Mouse (Mus musculus) testis, postnatal 10 days (tissue): Measurements from ENCODE around the gene Plekhg3.

Experiments used
- DNase-seq: peaks from one replicate; pipeline ENCODE4 v3.0.0; 2021; ENCODE audit warnings: low spot score

The Plekhg3 gene

DNA sequence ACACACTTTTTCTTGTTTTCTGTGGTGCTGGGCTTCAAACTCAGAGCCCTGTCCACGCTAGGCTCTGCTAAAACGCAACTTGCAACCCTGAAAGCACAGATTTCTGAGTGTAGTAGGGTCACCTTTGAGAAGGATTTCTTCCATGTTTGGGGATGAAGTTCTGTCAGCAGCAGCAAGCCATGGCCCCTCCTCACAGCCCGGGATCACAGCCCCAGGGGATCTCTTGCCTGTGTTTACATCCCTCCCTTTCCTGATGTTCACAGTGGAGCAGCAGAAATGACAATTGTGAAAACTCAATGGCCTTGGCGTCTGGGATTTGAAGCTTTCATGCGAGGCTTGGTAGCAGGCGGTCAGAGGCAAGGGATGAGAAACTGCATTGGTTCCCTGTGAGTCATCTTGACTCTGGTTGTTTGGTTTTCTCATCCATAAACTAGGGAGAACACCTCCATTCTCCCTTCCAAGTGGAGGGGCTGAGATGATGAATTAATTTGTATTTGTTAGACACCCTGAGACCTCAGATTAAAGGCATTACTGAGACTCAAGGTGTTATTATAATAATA is at the start of gene Plekhg3:
Gene Plekhg3 (plus strand): TSS at position 312 of the 560 bp plus-strand sequence.
- no peak for DNase-seq

DNA sequence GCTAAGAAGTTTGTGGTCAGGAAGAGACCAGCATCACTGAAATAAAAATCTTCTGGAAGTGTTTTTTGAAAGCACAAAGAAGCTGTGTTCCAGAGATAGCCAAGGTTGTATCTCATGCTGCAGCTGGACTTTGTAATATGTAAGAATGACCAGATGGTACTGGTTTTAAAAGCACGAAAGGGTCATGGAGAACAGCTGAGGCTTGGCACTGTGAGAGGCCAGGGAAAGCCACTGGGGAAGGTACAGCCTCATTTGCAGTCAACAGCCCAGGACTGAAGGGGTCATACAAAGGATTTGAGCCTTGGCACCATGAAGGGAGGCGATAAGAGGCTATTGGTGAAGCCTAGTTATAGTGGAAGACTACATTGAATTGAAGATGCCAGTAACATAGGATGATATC is 48.2 kb upstream of the Plekhg3 start:
- DNase-seq = no peak

DNA sequence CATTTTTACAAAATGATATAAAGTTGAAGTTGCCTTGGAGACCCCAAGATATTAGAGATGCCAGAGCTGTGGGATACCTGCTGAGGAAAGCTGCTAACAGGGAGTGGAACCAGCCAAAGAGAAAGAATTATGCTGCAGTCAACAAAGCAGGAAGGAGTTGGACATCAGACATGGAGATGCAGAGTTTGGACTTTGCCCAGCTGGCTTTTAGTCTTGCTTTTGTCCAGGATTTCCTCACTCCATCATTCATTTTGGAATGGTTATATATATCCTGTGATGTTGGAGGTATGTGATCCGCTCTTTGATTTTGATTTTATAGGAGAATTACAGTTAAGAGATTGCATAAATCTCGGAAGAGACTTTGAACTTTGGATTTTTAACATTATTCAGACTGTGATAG is 47.7 kb upstream of the Plekhg3 start:
- DNase-seq = no peak

DNA sequence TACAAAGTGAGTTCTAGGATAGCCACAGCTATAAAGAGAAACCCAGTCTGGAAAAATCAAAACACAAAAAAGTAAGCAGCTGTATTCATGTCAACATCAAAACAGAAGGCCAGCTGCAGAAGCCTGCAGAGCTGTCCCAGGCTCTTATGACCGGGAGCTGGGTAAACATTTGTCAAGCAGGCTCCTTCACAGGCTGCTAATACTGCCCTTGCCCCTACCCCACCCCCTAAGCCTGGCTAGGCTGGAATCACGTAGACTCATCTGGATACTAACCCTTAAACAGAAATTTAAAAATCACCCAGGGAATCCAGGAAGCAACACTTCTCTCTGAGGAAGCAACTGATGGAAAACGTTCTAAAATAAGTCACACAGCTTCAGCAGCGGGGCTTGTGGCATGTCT is 45.8 kb upstream of the Plekhg3 start:
- no peak for DNase-seq

DNA sequence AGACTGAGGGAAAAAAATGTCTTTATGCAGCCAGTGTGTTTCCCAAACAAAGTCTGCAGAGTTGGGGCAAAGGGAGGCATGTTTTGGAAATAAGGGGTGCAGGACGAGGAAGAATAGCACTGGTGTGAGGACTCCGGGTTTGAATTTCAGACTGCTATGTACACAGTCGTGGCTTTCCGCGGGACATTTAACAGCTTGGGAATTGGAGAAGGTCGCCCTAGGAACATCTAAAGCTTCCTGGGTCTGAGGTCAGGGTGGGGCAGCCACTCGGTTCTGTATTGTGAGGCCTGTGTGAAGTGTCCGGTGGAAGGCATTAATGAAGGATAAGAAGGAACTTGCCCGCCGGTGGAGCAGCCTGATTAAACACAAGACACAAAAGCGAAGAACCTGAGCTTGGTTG is 45.3 kb upstream of the Plekhg3 start:
- no peak for DNase-seq

DNA sequence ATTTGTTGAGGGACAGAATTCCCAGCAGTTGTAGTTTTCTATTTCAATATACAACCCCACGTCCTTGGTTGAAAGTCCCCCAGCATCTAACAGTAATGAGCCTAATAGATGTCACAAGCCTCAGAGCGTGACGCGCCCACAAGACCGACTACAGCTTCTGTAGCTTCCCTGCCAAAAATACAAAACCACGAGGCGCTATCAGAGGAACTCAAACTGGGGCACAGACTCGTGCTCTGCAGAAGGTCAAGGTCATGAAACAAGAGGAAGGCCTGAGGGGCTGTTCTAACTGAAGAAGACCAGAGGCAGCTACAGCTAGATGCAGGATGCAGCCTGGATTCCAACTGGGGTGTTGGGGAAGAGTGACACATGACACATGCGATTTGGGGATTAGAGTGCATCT is 43.7 kb upstream of the Plekhg3 start:
- no peak for DNase-seq

DNA sequence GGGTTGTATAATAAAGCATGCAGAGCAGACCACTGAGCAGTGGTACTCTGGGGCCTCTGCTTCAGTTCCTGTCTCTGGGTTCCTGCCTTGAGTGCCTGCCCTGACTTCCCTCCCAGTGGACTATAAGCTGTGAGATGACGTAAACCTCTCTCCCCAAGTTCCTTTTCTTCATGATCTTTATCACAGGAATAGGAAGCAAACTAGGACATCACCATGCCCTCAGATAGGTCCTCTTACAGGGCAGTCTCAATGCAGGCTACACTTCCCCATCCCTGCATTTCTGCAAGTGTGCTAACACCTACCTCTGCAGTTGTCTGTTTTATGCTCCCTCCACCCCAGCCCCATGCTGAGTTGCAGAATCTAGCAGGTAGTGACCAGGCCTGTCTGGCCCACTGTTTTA is 39.9 kb upstream of the Plekhg3 start:
- DNase-seq = no peak

DNA sequence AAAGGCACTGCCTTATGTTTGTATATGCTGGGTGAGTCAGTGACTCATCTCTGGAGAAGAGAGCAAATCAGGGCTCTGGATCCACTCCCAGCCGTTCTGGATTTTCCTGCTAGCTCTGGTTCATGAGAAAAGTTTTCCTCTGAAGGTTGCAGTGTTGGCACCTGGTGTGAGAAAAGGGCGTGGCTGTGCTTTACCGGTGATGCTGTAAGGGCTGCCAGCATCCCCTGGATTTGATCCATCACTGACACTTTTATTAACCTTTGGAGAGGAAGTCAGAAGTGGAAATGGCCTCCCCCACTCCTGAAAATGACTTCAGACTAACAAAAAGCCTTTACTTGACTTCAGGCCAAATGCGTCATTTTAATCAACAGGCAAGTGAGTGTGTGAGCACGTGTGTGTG is 37.2 kb upstream of the Plekhg3 start:
- no peak for DNase-seq

DNA sequence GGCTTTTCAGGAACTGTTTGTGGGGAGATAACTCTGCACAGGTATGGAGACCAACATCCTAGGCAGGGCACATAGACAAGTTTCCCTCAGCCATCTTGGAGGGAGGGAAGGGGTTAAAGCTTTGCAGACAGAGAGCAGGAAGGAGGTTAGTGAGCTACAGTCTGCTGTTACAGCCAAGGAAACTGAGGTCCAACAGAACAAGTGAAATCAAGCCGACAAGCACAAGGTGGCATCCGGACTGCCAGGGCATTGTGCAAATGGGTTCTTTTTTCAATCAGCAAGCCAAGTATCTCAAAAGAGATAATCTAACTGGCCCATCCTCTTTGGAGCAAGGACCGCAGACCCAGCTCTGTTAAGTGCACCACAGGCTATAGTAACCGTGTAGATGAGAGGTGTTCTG is 35.3 kb upstream of the Plekhg3 start:
- no peak for DNase-seq

DNA sequence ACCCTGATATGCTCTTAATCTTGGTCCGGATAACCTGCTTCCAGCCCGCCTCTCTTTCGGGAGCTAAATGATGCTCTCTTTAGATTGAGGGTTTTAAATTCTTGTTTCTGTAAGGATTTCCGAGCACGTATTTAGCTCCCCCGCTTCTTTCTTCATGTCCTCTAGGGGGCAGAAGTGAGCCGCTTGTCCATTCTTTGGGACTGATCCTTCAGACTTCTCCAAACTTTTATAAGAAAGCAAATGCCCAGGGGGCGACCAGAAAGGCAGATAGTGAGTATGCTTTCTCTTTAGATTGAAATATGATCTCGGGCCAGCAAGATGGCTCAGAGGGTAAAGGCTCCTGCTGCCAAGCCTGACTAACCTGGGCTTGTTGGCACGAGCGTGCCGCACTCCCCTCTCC is 34.4 kb upstream of the Plekhg3 start:
- peak; percentile 69 for DNase-seq

DNA sequence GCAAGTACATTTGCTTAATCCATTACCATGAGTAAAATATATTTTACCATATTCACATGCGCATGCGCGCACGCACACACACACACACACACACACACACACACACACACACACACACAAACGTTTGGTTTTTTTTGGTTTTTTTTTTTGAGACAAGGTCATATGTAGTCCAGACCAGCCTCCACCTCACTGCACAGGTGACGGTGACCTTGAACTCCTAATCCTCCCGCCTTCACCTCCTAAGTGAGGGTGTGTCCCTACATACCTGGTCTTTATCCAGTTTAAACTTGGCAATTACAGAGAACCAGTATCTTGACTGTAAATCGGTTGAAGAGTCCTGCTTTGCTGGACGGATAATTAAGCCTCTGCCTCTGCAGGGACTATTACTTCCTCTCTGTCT is 31.4 kb upstream of the Plekhg3 start:
- no peak for DNase-seq

DNA sequence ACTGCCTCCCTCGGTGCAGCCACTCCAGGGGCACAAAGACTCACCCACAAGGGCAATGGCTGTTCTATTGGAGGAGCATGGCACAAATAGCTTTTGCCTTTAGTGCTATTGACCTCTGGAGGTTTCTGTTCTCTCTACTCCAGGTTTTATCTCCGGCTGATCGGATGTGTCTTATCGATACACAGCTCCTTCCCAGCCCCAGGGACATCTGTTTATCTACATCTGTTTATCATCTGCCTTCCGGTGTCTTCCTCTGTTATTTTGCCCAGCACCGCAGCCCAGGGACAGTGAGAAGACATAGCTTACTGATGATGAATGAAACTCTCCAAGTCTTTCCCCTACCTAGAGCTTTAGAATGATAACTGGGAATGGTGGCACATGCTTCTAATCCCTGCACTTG is 30.6 kb upstream of the Plekhg3 start:
- no peak for DNase-seq

DNA sequence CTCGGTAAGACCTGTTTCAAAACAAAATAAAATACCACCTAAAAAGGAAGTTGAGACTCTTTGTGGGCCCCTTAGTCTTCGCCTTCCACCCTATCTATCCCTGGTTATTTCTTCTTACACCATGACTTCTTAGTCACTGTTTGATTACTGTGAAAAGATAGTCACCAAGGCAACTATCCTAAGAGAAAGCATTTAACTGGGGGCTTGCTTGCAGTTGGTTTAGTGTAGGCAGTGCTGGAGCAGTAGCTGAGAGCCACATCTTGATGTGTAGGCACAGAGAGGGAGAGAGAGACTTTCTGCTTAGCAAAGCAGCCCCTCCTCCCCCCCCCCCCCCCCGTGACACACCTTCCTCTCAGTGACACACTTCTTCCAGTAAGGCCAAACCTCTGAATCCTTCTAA is 29.8 kb upstream of the Plekhg3 start:
- no peak for DNase-seq

DNA sequence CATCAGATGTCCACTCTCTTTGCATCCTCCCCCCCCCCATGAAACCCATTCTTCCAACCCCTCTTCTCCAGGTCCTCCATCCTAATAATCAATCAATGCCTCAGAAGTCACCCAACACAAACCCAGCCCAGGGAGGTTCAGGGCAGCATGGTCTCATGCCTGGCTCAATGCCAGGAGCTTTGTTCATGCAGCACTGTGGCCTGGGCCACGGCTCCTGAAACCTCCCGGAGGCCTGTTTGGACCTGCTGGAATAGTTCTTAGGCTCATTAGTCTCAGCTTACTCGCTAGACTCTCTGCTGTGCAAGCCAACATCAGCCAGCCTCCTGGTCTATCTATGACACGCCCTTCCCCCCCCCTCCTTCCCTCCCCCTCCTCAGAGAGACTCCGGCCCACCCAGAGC is 27.7 kb upstream of the Plekhg3 start:
- DNase-seq = no peak

DNA sequence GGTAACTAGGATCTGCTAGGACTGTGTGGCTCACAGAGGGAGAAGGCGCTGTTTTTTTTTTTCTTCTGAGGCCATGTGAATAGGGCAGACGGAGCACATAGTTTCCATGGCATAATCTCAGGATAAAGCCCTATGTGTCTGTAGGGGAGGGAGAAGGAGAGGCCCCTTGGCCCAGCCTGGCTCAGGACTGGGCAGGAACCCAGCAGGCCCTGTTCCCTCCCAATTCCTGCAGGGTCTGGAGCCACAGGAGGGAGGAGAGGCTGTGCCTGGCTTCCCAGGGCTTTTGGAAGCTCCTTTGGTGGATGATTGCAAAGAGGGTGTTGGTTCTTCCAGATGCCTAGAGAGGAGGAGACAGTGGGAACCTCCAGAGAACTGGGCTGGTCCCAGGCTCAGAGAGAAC is 24.2 kb upstream of the Plekhg3 start:
- DNase-seq = peak; percentile 71

DNA sequence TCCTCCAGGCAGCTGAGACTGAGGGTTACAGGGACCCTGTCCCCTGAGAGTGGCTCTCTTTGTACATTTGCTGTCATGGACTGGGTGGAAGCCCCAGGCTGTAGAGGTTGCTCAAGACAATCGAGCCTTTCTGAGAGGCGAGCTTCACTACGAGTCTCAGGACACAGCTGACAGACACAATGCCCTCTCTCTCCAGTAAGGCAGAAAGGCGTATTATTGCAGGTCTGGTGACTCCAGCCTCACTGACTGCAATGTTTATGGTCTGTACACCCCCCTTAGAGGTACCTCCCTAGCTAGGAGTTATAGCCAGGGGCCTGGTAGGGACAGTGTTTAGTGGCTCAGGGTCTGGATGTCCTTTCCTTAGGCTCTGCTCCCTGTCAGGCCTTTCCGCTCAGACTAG is 22.9 kb upstream of the Plekhg3 start:
- DNase-seq = no peak

DNA sequence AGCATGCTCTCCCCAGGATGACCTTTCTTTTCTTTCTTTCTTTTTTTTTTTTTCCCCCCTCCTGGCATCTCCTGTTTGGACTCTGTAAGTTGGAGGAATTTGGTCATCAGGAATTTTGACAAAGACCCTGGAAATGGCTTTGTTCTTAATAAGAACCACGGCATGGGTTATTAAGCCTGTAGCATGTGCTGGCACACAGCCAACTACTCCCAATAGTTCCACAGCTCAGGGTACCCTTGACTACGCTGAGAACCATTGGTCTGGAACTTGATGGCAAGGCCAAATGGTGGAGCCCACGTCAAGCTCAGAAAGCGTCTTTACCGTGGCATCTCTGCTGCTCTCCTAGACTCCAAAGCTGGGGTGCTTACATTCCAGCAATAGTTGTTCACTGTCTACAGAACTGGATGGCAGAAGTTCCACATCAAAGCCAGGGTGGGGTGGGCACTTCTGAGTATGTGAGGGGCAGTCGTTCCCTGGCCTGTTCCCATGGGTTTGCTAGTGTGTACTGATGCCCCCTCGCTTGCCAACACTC is 21.7 kb upstream of the Plekhg3 start:
- DNase-seq = no peak

DNA sequence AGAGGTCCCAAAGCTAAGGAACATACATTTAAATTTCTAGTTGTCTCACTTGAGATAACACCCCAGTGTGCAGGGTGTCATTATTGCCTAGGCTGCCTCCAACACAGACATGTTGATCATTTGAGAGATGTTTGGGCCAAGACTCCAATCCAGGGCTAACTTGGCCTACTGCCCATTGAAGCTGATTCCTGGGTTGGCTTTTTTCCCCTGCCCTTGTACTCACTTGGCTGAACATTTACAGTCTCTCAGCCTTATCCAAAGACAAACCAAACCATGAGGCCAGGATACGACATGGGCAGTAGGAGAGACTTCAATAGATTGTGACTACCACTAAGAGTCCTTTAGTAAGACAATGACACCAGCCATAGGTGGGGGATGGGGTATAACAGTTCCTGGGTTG is 18.0 kb upstream of the Plekhg3 start:
- DNase-seq = no peak

DNA sequence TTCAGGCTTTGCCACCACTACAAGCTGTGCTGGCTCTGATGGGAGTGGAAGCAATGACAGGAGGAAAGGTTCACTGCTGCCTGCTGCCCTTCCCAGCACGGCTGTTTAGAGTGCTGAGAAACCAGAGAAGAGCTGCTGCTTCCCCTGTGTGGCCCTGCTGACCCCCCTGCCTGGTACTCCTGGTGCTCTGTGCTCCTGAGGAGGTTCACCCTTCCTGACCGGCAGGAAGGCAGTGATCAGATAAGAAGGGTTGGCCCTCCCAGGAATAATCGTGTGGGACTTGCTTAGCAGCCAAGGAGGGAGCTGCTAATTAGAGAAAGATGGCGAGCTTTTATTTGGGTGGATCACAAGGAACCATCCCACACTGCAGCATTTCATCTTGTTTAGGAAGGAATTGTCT is 15.8 kb upstream of the Plekhg3 start:
- DNase-seq = no peak

DNA sequence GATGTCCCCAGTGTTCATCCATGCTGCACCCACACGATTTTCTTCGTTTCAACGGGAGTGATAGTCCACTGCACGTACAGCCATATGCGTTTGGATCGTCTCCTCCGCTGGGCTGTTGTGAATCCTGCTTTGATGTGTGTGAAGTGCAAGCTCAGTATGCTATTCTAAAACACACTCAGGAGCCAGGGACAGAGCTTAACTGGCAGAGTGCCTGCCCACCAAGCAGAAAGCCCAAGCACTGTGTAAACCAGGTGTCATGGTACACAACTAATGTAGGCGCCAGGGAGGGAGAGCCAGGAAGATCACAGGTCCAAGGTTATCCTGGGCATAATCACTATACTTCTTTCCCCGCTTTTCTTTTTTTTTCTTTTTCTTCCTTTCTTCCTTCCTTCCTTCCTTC is 12.7 kb upstream of the Plekhg3 start:
- DNase-seq = no peak

DNA sequence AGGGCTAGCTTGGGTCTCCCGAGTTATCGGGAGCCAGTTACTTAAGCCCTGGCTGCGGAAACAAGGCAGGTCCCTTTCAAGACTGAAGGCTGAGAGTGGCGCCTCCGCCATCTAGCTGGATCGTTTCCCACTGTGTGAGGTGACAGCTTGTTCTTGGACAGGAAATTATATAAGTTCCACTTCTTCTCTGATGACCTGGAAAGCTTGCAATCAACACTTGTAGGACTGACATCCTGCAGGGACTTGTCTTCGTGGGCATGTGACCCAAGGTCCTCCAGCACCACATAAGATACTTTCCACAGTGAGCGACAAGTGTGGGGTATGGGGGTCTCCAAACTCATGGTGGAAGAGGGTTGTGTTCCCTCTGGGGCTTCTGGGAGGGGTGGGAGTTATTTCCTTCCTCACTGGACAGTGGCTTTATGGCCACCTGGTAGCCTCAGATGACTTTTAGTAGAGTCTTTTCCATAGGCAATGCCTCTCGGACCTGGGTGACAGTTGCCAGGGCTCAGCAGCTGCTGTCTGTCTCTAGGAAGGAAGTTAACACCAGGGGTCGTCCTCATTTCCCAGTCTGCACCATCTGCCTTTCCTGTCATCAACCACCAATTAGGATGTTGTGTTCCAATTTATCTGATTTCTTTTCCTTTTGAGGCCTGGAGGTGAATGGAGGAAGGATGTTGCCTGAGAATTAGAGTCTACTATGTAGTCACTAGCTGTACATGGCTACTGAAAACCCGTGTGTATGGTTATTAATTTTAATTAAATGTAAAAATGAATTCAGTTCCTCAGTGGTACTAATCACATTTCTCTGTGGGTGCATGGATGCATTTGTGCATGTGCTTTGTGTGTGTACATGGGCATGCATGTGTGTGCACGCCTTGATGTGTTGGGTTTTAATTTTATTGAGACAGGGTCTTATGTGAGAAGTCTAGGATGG is 11.5 kb upstream of the Plekhg3 start:
- no peak for DNase-seq

DNA sequence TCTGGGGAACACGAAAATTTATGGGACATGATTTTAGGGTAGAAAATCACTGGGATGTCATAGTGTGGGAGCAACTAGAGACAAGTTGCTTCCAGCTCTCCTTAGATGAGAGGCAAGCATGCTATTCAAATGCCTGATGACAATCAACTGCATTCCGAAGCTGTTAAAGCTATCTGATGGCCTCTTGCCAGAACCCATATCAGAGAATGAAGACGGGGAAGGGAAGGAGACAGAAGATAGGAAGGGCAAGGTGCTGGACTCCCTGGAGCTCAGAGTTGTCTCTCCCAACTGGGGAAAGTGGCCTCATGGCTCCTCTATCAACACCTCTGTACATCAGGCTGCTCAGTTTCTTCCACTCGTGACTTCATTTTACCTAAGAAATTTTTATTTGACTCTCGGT is 7.0 kb upstream of the Plekhg3 start:
- no peak for DNase-seq

DNA sequence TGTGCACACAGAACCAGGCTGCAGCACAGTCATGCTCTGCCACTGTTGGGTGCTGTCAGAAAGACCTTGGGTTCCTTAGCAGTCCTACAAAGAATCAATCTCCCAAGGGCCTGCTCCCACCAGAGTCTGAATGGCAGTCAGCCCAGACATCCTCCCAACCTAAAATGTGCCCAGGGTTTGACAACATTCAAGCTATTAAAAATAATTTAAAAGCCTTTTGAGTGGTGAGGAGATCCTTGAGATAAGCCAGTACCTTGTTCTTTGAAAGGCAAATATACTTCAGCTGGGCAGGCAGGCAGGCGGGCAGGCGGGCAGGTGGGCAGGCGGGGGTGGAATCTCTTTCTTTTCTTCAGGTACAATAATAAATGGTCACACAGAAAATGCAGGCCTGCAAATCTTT is 5.8 kb upstream of the Plekhg3 start:
- DNase-seq = no peak
